Mouse (Mus musculus): ENCODE measurements around the gene Gm2163.
"Not testable (repeated sequence)": the region's sequence is repeated elsewhere in the genome, so short reads cannot be mapped to it uniquely, and the experiment has no call there.

The Gm2163 gene

DNA sequence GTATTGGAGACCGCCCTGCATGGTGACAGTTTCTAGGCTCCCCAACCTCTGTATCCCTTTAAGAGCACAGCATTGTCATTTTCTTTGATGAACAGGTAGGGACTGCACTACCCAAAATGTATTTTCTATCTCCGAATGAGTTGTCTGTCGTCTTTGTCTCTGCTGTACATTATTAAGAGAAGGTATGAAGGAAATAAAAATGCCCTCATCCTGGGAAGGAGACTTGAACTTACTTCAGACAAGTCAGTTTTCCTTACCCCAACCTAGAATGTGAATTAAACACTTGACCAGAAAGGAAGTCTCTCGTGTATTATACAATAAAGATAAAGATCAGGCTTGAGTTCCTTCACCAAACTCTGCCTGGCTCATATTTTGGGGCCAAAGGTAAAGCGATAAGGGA lies at the start of gene Gm2163:
Gene Gm2163 (plus strand): TSS at position 301 of the 400 bp plus-strand sequence.
- in situ Hi-C loops (cut with MboI; ENCODE audit: low sequenced_read_pairs), result not testable (repeated sequence)

DNA sequence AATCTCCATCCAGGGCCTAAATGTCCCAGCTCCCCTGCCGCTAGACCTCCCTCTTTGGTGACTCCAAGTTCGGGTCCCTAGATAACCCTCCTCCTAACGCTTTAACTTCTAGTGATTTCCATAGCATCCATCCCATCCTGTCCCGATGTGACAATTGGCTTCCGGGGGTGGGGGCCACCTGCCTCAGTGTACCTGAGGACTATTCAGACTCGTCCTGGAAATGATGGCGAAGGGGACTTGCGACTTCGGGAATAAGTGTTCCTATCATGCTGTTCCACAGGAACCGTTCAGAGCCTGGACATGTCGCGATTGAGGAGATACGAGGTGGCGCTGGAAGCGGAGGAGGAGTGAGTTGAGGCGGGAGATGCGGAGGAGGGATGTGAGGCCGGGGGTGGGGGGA lies 27.5 kb upstream of the Gm2163 start, which contains the start of gene Gm21586:
Gene Gm21586 (plus strand): TSS at position 301 of the 400 bp plus-strand sequence.
- in situ Hi-C loops (cut with MboI; ENCODE audit: low sequenced_read_pairs), result not testable (repeated sequence)

DNA sequence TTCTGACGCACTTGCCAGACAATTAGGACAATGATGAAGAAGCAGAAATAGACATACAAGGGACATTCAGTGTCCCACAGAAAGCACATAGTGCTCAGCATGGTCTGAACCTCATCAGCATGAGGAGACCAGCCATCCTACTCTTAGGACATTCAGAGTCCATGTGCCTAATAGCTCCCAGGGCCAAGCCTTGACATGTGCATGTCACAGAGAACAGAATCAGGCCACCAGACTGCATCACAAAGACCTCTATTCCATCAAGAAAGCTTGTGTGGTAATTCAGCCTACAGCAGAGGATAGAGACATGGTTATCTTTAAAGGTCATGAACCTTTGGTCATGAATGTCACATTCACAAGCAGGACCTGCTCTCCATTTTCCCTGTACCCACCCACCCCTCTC lies 61.5 kb downstream of the Gm2163 start, which contains the start of gene Fam205a2:
Gene Fam205a2 (minus strand): TSS at position 101 of the 400 bp plus-strand sequence.
- in situ Hi-C loops (cut with MboI; ENCODE audit: low sequenced_read_pairs), result not testable (repeated sequence)

DNA sequence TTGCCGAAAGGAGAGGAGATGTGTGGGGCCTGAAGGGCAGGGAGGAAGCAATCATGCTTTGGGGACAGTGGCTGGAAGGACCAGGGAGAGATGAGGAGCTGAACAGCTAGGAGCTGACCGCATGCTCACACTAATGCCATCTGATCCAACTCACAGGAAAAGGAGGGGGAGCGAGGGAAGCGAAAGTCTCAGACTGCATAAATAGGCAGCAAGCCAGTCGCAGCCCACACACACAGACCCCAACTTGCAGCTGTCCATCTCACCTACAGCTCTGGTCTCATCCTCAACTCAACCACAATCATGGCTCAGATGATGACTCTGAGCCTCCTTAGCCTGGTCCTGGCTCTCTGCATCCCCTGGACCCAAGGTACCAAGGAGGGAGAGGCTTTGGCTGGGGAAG lies 145.3 kb downstream of the Gm2163 start, which contains the start of gene Gm10591:
Gene Gm10591 (plus strand): TSS at position 301 of the 400 bp plus-strand sequence.
- in situ Hi-C loops (cut with MboI; ENCODE audit: low sequenced_read_pairs), result not testable (repeated sequence)

DNA sequence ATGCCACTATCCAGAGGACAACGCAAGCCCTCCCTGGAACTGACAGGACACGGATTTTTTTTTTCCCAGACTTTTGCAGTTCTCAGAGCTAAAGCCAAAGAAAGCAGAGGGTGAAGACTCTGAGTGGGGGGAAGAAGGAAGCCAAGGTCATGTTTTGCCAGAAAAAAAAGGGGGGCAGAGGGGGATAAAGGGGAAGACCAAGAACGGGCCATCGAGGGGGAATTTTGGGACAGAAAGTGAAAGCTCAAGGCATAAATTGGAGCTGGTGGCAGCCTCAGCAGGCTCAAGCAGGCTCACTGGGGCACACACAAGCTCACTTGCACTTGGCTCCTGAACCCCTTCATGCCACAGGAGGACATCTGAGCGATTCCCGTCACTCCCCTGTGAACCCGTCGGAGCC lies 162.9 kb downstream of the Gm2163 start, which contains the start of gene Gm2564:
Gene Gm2564 (plus strand): TSS at position 301 of the 400 bp plus-strand sequence.
- in situ Hi-C loops (cut with MboI; ENCODE audit: low sequenced_read_pairs), result not testable (repeated sequence)
